Comparison of ENCODE assay signal across 25 mouse cellular contexts in genomic region chr1:160993851-160994250, GRCm38 (mm10).
"Had no signal": no experiment of that assay in that cellular context is flagged by ENCODE, and none has a peak within 500 bp of the region (broad histone marks: within the 10 kb centered on the region; RNA-seq: fewer than 3 reads in every experiment).

No protein-coding gene starts in this region.

- H3K9me3 ChIP-seq: heart, embryonic 13.5 days; heart, embryonic 15.5 days; hindbrain, embryonic 13.5 days; hindbrain, embryonic 15.5 days; intestine, embryonic 15.5 days; kidney, embryonic 15.5 days; limb, embryonic 13.5 days; limb, embryonic 15.5 days; liver, embryonic 12.5 days had no signal

- H3K36me3 ChIP-seq: heart, embryonic 13.5 days; heart, embryonic 15.5 days; hindbrain, embryonic 15.5 days; intestine, embryonic 15.5 days; kidney, embryonic 15.5 days; limb, embryonic 13.5 days; limb, embryonic 15.5 days had no signal

- H3K27me3 ChIP-seq: heart, embryonic 13.5 days; heart, embryonic 15.5 days; hindbrain, embryonic 13.5 days; hindbrain, embryonic 15.5 days; intestine, embryonic 15.5 days; kidney, embryonic 15.5 days; limb, embryonic 13.5 days; limb, embryonic 15.5 days; liver, embryonic 12.5 days had no signal

- ATAC-seq: hindbrain, postnatal 0 days; intestine, embryonic 15.5 days; liver, embryonic 12.5 days had no signal

- H3K27ac ChIP-seq: heart, embryonic 13.5 days; heart, embryonic 15.5 days; hindbrain, embryonic 13.5 days; hindbrain, embryonic 15.5 days; hindbrain, postnatal 0 days; intestine, embryonic 15.5 days; kidney, embryonic 15.5 days; kidney, postnatal 0 days; limb, embryonic 13.5 days; limb, embryonic 15.5 days; liver, embryonic 12.5 days had no signal

- DNase-seq: gastrocnemius, postnatal 14 days; gastrocnemius, postnatal 36 days; heart, adult 18-20 months; heart, postnatal 14 days; heart, postnatal 36 days; kidney, adult 11 months; kidney, adult 2 months; kidney, adult 9 months; kidney, postnatal 14 days; kidney, postnatal 36 days; layer of hippocampus, adult 9-11 months; layer of hippocampus, postnatal 36 days; left cerebral cortex, postnatal 4 days had no signal

- H3K9ac ChIP-seq: heart, embryonic 13.5 days; heart, embryonic 15.5 days; hindbrain, embryonic 13.5 days; hindbrain, embryonic 15.5 days; intestine, embryonic 15.5 days; kidney, embryonic 15.5 days; limb, embryonic 13.5 days; limb, embryonic 15.5 days; liver, embryonic 12.5 days had no signal

- H3K4me3 ChIP-seq: heart, embryonic 13.5 days; heart, embryonic 15.5 days; hindbrain, embryonic 13.5 days; hindbrain, embryonic 15.5 days; intestine, embryonic 15.5 days; kidney, embryonic 15.5 days; limb, embryonic 13.5 days; limb, embryonic 15.5 days; liver, embryonic 12.5 days had no signal

- H3K4me1 ChIP-seq: hindbrain, embryonic 13.5 days; hindbrain, embryonic 15.5 days; intestine, embryonic 15.5 days; kidney, embryonic 15.5 days; limb, embryonic 13.5 days; limb, embryonic 15.5 days; liver, embryonic 12.5 days had no signal

- H3K4me2 ChIP-seq: heart, embryonic 11.5 days; heart, embryonic 13.5 days; heart, embryonic 15.5 days; hindbrain, embryonic 13.5 days; hindbrain, embryonic 15.5 days; intestine, embryonic 15.5 days; kidney, embryonic 15.5 days; limb, embryonic 13.5 days; limb, embryonic 15.5 days; liver, embryonic 12.5 days had no signal
